10 mouse cellular contexts compared by ENCODE assay signal in genomic region chrX:137141669-137142068, GRCm38 (mm10). TPM values are rescaled to one million over a fixed set of nuclear protein-coding genes. Genes with fewer than 3 reads are reported as not detected.
DNase-seq lines count a peak whose midpoint lies in the region; ATAC-seq lines count a peak whose summit lies in the region.
"Had no signal": no experiment of that assay in that cellular context is flagged by ENCODE, and none has a peak within 500 bp of the region (broad histone marks: within the 10 kb centered on the region; RNA-seq: fewer than 3 reads in every experiment).

No protein-coding gene starts in this region.

- H3K9me3 ChIP-seq in neural tube, embryonic 15.5 days (replicated peaks): no peaks in the 10 kb centered on the region
- no peaks in the 10 kb centered on the region for H3K9me3 ChIP-seq in midbrain, embryonic 14.5 days (ENCODE audit: control insufficient read depth, low read length)

- H3K9ac ChIP-seq in neural tube, embryonic 15.5 days (replicated peaks): no peak overlapping the region
- no peak overlapping the region for H3K9ac ChIP-seq in midbrain, embryonic 14.5 days (replicated peaks; ENCODE audit: low read length)

- no peak overlapping the region for H3K4me3 ChIP-seq in neural tube, embryonic 15.5 days (replicated peaks)
- H3K4me3 ChIP-seq in midbrain, embryonic 14.5 days (replicated peaks; ENCODE audit: low read depth, low read length): no peak overlapping the region
- H3K4me3 ChIP-seq: myocyte had no signal

- no peaks in the 10 kb centered on the region for H3K4me1 ChIP-seq in neural tube, embryonic 15.5 days
- no peaks in the 10 kb centered on the region for H3K4me1 ChIP-seq in midbrain, embryonic 14.5 days (ENCODE audit: control insufficient read depth, insufficient read depth, low read length)

- H3K27ac ChIP-seq in neural tube, embryonic 15.5 days (replicated peaks): no peak overlapping the region
- no peak overlapping the region for H3K27ac ChIP-seq in midbrain, embryonic 14.5 days (replicated peaks; ENCODE audit: low read depth, low read length)

- H3K4me2 ChIP-seq in neural tube, embryonic 15.5 days: no peak overlapping the region
- no peak overlapping the region; the same call in 1 of the 2 replicates for H3K4me2 ChIP-seq in midbrain, embryonic 14.5 days (ENCODE audit: low read length)

- ATAC-seq in neural tube, embryonic 15.5 days (ENCODE audit: low FRiP score): no peak
- ATAC-seq in granulocyte monocyte progenitor cell, adult 5-6 weeks (replicated peaks; ENCODE audit: poor library complexity, severe bottlenecking): peak; percentile 88
- peak; percentile 53; the same call in 1 of the 2 replicates for ATAC-seq in midbrain, embryonic 14.5 days (ENCODE audit: low FRiP score, low TSS enrichment)

- peak; percentile 47 for DNase-seq in neural tube, embryonic 10.5 days (ENCODE audit: extremely low spot score, low spot score)
- DNase-seq in R1 (ENCODE audit: low read depth, low spot score): peak; percentile 66
- peak; percentile 67 to 72 for DNase-seq in cerebellum, postnatal 14 days
- peak; percentile 41 to 61 for DNase-seq in layer of hippocampus, postnatal 10 days (ENCODE audit: low spot score in 2 of 2)
- DNase-seq in midbrain, embryonic 14.5 days: peak; percentile 84
- DNase-seq in thymus, postnatal 25 days: peak; percentile 15

- no peaks in the 10 kb centered on the region for H3K27me3 ChIP-seq in neural tube, embryonic 15.5 days (replicated peaks)
- no peaks in the 10 kb centered on the region for H3K27me3 ChIP-seq in midbrain, embryonic 14.5 days (ENCODE audit: control insufficient read depth, insufficient read depth, low read length)

- 22% methylated on average over 6 of the region's 6 CpGs for WGBS in neural tube, embryonic 15.5 days
- 21% methylated on average over 6 of the region's 6 CpGs for WGBS in midbrain, embryonic 14.5 days

- no peaks in the 10 kb centered on the region for H3K36me3 ChIP-seq in neural tube, embryonic 15.5 days
- H3K36me3 ChIP-seq in midbrain, embryonic 14.5 days (ENCODE audit: control insufficient read depth, insufficient read depth, low read length): no peaks in the 10 kb centered on the region

RNA-seq across cellular contexts. Expression of gene Esx1, which starts 19.8 kb away (rescaled TPM):
- polyA plus RNA-seq in neural tube, embryonic 15.5 days (2015; fragmentation: Nextera tagmentation; extraction: Ambion mirVana): not detected in 2 replicates
- not detected in 2 replicates for total RNA-seq in granulocyte monocyte progenitor cell, adult 5-6 weeks (2014; fragmentation: Nextera tagmentation)
- total RNA-seq in granulocyte monocyte progenitor cell, adult 5-6 weeks (2017): not detected in 2 replicates
- total RNA-seq in layer of hippocampus, postnatal 10 days (2021): not detected
- polyA plus RNA-seq in midbrain, embryonic 14.5 days (2014; fragmentation: Nextera tagmentation; extraction: Ambion mirVana): not detected in 2 replicates
- total RNA-seq: gastrocnemius, adult 8-10 months had no signal
- polyA plus RNA-seq: myocyte had no signal

Comparison
In these comparisons a context has a peak if more than half of its experiments do, and no peak if none do; other contexts are left out.
1. DNase-seq: peak in every context shown above with its lines; median percentile 84 in midbrain, embryonic 14.5 days; 70 in cerebellum, postnatal 14 days; 66 in R1; 51 in layer of hippocampus, postnatal 10 days; 47 in neural tube, embryonic 10.5 days; 15 in thymus, postnatal 25 days.